Mouse (Mus musculus): ENCODE measurements around the gene Pum3. TPM values are rescaled to one million over a fixed set of nuclear protein-coding genes. Genes with fewer than 3 reads are reported as not detected.

Pum3 gene
- polyA plus RNA-seq, 1 experiment from 2014 or later: 66.5 TPM

DNA sequence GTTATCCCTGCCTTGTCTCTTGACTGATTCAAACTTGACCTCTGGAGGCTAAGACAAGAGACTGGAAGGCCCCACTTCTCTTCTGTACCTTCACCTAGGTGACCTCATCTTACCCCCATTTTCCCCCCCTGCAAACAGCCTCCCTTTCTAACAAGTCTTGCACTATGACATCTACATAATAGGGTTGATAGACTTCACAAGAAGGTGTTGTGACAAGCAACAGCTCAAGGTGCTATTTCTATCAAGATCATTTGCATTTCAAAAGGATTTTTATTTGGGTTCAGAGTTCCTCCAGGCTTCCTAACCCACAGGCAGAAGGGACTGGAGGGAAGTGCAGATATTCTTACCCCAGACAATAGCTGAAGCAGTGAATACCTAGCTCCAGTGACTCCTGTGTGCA, 44.3 kb downstream of the Pum3 start:
- H3K4me3 ChIP-seq (ENCODE audit: low read depth, low read length): no peak overlapping the region
- no peaks in the 10 kb centered on the region for H3K4me1 ChIP-seq (ENCODE audit: control insufficient read depth, insufficient read depth, low read length)
- no peak overlapping the region for H3K4me2 ChIP-seq
- H3K27me3 ChIP-seq (ENCODE audit: control insufficient read depth, insufficient read depth, low read length): no peaks in the 10 kb centered on the region
- H3K9ac ChIP-seq (ENCODE audit: low read depth, low read length): no peak overlapping the region
- H3K27ac ChIP-seq (ENCODE audit: low read depth, low read length): no peak overlapping the region
- no peaks in the 10 kb centered on the region for H3K9me3 ChIP-seq (replicated peaks; ENCODE audit: control insufficient read depth, low read length)
- H3K36me3 ChIP-seq (ENCODE audit: control insufficient read depth, insufficient read depth, low read length): peaks cover 13% of the 10 kb centered on the region
- ATAC-seq (replicated peaks; ENCODE audit: insufficient number of reproducible peaks, low FRiP score, low TSS enrichment): no peak

DNA sequence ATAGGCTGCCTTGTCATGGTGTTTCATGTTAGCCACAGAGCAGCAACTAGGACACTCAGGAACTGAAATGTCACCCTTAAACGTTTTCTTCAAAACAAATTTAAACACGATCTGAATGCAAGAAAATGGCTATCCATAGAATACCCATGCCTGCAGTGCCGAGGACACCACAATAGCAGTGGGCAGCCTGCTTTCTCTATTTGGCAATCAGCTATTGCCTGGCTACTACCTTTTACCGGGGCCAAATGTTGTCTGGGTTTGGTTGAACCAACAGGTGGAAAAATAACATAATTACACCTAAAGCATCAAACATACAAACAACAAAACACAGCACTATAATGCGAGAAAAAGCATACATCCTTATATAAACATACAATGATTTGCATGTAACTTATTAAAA, 46.4 kb downstream of the Pum3 start:
- WGBS (ENCODE audit: insufficient replicate concordance): 85% methylated on average over 5 of the region's 5 CpGs
- Histone ChIP-seq H3K36me3 (ENCODE audit: control insufficient read depth, insufficient read depth, low read length) (peaks cover 8% of the 10 kb centered on the region; the same call in 1 of the 2 replicates), H3K27me3 (ENCODE audit: control insufficient read depth, insufficient read depth, low read length) (no peaks in the 10 kb centered on the region), H3K9me3 (replicated peaks; ENCODE audit: control insufficient read depth, low read length) (no peaks in the 10 kb centered on the region), H3K27ac (ENCODE audit: low read depth, low read length) (no peak overlapping the region), H3K4me2 (no peak overlapping the region), H3K4me3 (ENCODE audit: low read depth, low read length) (no peak overlapping the region), H3K4me1 (ENCODE audit: control insufficient read depth, insufficient read depth, low read length) (no peaks in the 10 kb centered on the region), H3K9ac (ENCODE audit: low read depth, low read length) (no peak overlapping the region)
- no peak for ATAC-seq (replicated peaks; ENCODE audit: insufficient number of reproducible peaks, low FRiP score, low TSS enrichment)

DNA sequence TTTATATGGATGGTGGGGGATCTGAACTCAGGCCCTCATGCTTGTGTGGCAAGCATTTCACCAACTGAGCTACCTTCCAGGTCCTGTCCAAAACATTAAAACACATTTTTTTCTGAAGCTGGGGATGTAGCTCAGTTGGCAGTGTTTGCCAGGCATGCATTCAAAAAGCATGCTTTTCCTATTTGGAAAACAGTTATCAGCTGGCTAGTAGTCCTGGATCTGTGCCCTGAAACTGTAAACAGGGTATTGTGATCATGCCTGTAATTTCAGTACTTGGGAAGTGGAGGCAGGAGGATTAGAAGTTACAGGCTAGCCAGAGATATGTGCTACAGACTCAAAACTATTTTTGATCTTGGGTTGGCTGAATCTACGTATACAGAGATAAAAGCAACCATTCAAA, 47.5 kb downstream of the Pum3 start:
- Histone ChIP-seq H3K9ac (ENCODE audit: low read depth, low read length) (no peak overlapping the region), H3K36me3 (ENCODE audit: control insufficient read depth, insufficient read depth, low read length) (peaks cover 6% of the 10 kb centered on the region; the same call in 1 of the 2 replicates), H3K4me3 (ENCODE audit: low read depth, low read length) (no peak overlapping the region), H3K4me1 (ENCODE audit: control insufficient read depth, insufficient read depth, low read length) (no peaks in the 10 kb centered on the region), H3K9me3 (replicated peaks; ENCODE audit: control insufficient read depth, low read length) (no peaks in the 10 kb centered on the region), H3K4me2 (no peak overlapping the region), H3K27me3 (ENCODE audit: control insufficient read depth, insufficient read depth, low read length) (no peaks in the 10 kb centered on the region), H3K27ac (ENCODE audit: low read depth, low read length) (no peak overlapping the region)
- 81% methylated on average over 1 of the region's 1 CpGs for WGBS (ENCODE audit: insufficient replicate concordance)
- ATAC-seq (replicated peaks; ENCODE audit: insufficient number of reproducible peaks, low FRiP score, low TSS enrichment): no peak

DNA sequence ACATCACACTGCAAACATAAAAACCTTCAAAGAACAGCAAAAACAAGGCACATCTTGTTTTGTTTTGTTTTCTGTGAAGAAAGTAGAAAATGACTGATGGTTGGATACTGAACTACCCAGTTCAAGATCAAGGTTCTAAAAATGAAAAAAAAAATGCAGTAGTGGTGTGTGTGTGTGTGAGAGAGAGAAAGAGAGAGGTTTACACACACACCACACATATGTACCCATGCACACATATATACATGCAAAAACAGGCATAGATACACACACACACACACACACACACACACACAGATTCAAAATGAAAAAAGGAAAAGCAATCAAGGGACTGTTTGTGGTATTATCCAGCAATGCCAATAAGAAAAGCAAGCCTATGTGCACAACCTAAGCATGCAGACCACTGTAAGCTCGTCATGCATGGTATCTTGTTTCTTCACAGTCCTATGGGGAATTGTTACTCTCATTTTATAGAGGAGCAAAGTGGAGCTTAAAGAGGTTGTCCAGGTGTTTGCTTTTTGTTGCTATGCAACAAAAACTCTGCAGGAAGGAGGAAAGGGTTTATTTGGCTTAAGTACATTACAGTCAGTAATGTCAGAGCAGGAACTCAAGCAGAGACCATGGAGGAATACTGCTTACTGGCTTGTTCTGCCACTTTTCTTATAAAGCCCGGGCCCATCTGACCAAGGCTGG, 49.8 kb downstream of the Pum3 start:
- H3K9ac ChIP-seq (ENCODE audit: low read depth, low read length): no peak overlapping the region
- H3K9me3 ChIP-seq (replicated peaks; ENCODE audit: control insufficient read depth, low read length): no peaks in the 10 kb centered on the region
- WGBS (ENCODE audit: insufficient replicate concordance): 81% methylated on average over 2 of the region's 2 CpGs
- no peak overlapping the region for H3K4me3 ChIP-seq (ENCODE audit: low read depth, low read length)
- 0 out of 2 replicates have a peak, but pooled peaks cover 1% of the 10 kb centered on the region for H3K36me3 ChIP-seq (ENCODE audit: control insufficient read depth, insufficient read depth, low read length)
- no peaks in the 10 kb centered on the region for H3K4me1 ChIP-seq (ENCODE audit: control insufficient read depth, insufficient read depth, low read length)
- ATAC-seq (replicated peaks; ENCODE audit: insufficient number of reproducible peaks, low FRiP score, low TSS enrichment): no peak
- H3K4me2 ChIP-seq: no peak overlapping the region
- H3K27ac ChIP-seq (ENCODE audit: low read depth, low read length): no peak overlapping the region
- H3K27me3 ChIP-seq (ENCODE audit: control insufficient read depth, insufficient read depth, low read length): no peaks in the 10 kb centered on the region

DNA sequence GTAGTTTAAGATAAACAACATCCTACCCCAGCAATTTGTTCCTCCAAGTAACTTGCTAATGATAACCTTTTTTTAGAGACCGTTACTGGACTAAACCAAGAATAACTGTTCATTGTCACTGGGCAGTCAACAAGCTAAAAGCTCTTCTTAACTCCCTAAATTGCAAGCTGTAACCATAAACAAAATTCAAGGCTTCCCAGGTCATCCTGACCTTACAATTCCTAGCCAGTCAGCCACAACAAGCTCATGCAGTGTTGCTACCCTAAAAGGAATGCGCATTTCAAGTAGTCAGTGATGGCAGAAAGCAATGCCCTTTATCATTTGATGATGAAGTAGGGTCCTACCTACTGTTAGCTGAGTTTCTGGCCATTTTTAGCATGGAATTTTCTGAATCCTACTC, 58.8 kb downstream of the Pum3 start:
- Histone ChIP-seq H3K9ac (ENCODE audit: low read depth, low read length) (no peak overlapping the region), H3K4me2 (no peak overlapping the region), H3K4me3 (ENCODE audit: low read depth, low read length) (no peak overlapping the region), H3K9me3 (replicated peaks; ENCODE audit: control insufficient read depth, low read length) (no peaks in the 10 kb centered on the region), H3K36me3 (ENCODE audit: control insufficient read depth, insufficient read depth, low read length) (no peaks in the 10 kb centered on the region), H3K27ac (ENCODE audit: low read depth, low read length) (no peak overlapping the region), H3K4me1 (ENCODE audit: control insufficient read depth, insufficient read depth, low read length) (no peaks in the 10 kb centered on the region), H3K27me3 (ENCODE audit: control insufficient read depth, insufficient read depth, low read length) (no peaks in the 10 kb centered on the region)
- no peak for ATAC-seq (replicated peaks; ENCODE audit: insufficient number of reproducible peaks, low FRiP score, low TSS enrichment)
- WGBS (ENCODE audit: insufficient replicate concordance): 75% methylated on average over 2 of the region's 2 CpGs

DNA sequence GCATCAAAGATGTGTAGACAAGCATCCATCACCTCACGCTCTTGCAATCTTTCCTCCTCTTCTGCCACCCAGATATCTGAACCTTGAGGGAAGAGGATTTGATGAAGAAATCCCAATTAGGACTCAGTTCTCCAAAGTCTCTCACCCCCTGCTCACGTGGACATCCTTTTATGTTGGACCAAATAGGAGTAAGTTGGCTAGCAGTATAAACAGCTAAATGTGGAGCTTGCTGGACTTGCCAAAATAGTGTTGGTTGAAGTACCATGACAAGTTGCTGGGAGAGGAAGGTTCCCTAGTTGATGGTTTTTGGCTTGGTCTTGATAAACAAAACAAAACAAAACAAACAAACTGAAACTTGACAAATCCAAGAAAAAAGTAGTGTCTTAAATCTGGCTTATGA, 59.5 kb downstream of the Pum3 start:
- ATAC-seq (replicated peaks; ENCODE audit: insufficient number of reproducible peaks, low FRiP score, low TSS enrichment): no peak
- WGBS (ENCODE audit: insufficient replicate concordance): 73% methylated on average over 2 of the region's 2 CpGs

DNA sequence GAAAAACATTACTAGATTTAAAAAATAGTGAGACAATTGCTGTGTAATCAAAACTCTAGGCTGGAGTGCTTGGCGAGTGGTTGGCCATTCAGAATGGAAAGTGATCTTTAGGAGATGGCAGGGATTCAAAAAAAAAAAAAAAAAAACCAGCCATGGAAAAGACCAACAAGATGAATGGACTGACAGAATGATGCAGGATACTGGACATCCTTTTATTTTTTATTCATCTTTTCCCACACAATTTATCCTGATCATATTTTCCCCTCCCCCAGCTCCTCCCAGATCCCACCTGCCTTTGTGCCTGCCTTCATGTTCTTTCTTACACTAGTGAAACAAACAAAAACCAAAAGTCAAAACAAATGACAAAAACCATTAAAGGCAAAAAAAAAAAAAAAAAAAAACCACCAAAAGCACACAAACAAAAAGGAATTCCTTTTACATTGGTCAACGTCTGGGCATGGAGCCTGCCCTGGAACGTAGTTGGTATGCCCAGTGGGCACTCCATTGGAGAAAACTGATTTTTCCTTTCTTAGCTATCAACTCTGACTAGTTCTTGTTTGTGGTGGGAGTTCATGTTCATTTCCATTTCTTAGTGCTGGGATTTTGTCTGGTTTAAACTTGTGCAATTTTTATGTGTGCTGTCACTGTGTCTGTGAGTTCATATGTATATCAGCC, 60.0 kb downstream of the Pum3 start:
- peaks cover 1% of the 10 kb centered on the region for H3K4me1 ChIP-seq (ENCODE audit: control insufficient read depth, insufficient read depth, low read length)
- no peak overlapping the region for H3K27ac ChIP-seq (ENCODE audit: low read depth, low read length)
- ATAC-seq (replicated peaks; ENCODE audit: insufficient number of reproducible peaks, low FRiP score, low TSS enrichment): no peak
- WGBS (ENCODE audit: insufficient replicate concordance): 73% methylated on average over 3 of the region's 3 CpGs
- H3K27me3 ChIP-seq (ENCODE audit: control insufficient read depth, insufficient read depth, low read length): no peaks in the 10 kb centered on the region
- H3K36me3 ChIP-seq (ENCODE audit: control insufficient read depth, insufficient read depth, low read length): no peaks in the 10 kb centered on the region
- no peaks in the 10 kb centered on the region for H3K9me3 ChIP-seq (replicated peaks; ENCODE audit: control insufficient read depth, low read length)
- H3K9ac ChIP-seq (ENCODE audit: low read depth, low read length): no peak overlapping the region
- H3K4me3 ChIP-seq (ENCODE audit: low read depth, low read length): no peak overlapping the region
- H3K4me2 ChIP-seq: no peak overlapping the region

More for the DNA sequence above, 59.5 kb downstream of the Pum3 start:
- H3K4me1 ChIP-seq (ENCODE audit: control insufficient read depth, insufficient read depth, low read length): no peaks in the 10 kb centered on the region
- no peaks in the 10 kb centered on the region for H3K27me3 ChIP-seq (ENCODE audit: control insufficient read depth, insufficient read depth, low read length)
- no peak overlapping the region for H3K27ac ChIP-seq (ENCODE audit: low read depth, low read length)
- no peaks in the 10 kb centered on the region for H3K9me3 ChIP-seq (replicated peaks; ENCODE audit: control insufficient read depth, low read length)
- no peak overlapping the region for H3K4me2 ChIP-seq
- H3K4me3 ChIP-seq (ENCODE audit: low read depth, low read length): no peak overlapping the region
- no peaks in the 10 kb centered on the region for H3K36me3 ChIP-seq (ENCODE audit: control insufficient read depth, insufficient read depth, low read length)
- no peak overlapping the region for H3K9ac ChIP-seq (ENCODE audit: low read depth, low read length)

DNA sequence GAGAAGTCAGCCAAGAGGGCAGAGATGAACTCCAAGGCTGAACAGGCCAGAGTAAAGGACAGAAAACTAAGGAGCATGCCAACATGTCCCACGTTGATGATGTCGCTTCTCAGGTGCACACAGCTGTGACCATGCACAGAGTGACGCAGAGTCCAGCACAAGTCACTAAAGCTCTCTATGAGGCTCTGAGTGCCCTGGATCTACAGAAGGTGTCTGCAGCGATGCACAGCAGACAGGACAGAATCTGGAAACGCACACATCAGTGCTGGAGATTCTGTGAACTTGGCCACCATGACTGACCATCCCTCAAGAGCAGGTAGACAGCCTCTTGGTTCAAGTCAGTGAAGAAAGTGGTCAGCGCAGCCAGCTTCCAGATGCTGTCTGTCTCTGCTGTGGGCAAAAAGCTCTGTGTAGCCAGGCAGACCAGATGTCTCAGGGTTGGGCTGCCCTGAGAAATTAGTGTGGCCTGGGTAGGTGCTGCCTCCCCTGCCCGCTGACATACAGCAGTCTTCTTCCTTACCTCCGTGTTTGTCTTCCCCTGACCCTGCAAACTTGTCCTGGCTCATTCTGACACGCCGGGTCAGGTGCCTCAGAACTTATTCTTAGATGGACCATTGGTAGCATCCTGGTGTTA, 63.4 kb downstream of the Pum3 start:
- no peak for ATAC-seq (replicated peaks; ENCODE audit: insufficient number of reproducible peaks, low FRiP score, low TSS enrichment)
- Histone ChIP-seq H3K36me3 (ENCODE audit: control insufficient read depth, insufficient read depth, low read length) (no peaks in the 10 kb centered on the region), H3K4me2 (no peak overlapping the region), H3K27ac (ENCODE audit: low read depth, low read length) (no peak overlapping the region), H3K9me3 (replicated peaks; ENCODE audit: control insufficient read depth, low read length) (no peaks in the 10 kb centered on the region), H3K9ac (ENCODE audit: low read depth, low read length) (no peak overlapping the region), H3K27me3 (ENCODE audit: control insufficient read depth, insufficient read depth, low read length) (no peaks in the 10 kb centered on the region), H3K4me3 (ENCODE audit: low read depth, low read length) (no peak overlapping the region), H3K4me1 (ENCODE audit: control insufficient read depth, insufficient read depth, low read length) (peaks cover 6% of the 10 kb centered on the region)
- 84% methylated on average over 10 of the region's 10 CpGs for WGBS (ENCODE audit: insufficient replicate concordance)

All from heart, embryonic 11.5 days (tissue).